Mouse (Mus musculus) forebrain, embryonic 11.5 days (tissue): Measurements from ENCODE around the gene Creb3l2. TPM values are rescaled to one million over a fixed set of nuclear protein-coding genes. Genes with fewer than 3 reads are reported as not detected.

Experiments used
- ATAC-seq: fragments of 200-750 bp; cut with Nextera tagmentation; replicated peaks from 2 replicates; pipeline ENCODE4 v1.8.0; 2017; ENCODE audit warnings: moderate TSS enrichment; ENCODE audit not compliant: low FRiP score
- DNase-seq: peaks from one replicate; pipeline ENCODE4 v3.0.0-alpha.2; 2017; ENCODE audit warnings: low spot score
- H3K27ac ChIP-seq: fragments of 300-500 bp; sonication (generic); 2 replicates; pipeline ENCODE4 v1.5.1; 2014; ENCODE audit warnings: low read depth, low read length
- H3K27me3 ChIP-seq: fragments of 300-500 bp; sonication (generic); 2 replicates; pipeline ENCODE4 v1.6.1; 2014; ENCODE audit warnings: mild to moderate bottlenecking, low read length, mixed read lengths; ENCODE audit not compliant: control insufficient read depth, insufficient read depth
- H3K36me3 ChIP-seq: fragments of 300-500 bp; sonication (generic); 2 replicates; pipeline ENCODE4 v1.6.1; 2014; ENCODE audit warnings: mild to moderate bottlenecking, low read length, moderate library complexity, mixed read lengths; ENCODE audit not compliant: control insufficient read depth, insufficient read depth
- H3K4me1 ChIP-seq: fragments of 300-500 bp; sonication (generic); replicated peaks from 2 replicates; pipeline ENCODE4 v1.6.1; 2014; ENCODE audit warnings: low read length, mixed read lengths; ENCODE audit not compliant: control insufficient read depth, insufficient read depth
- H3K4me2 ChIP-seq: fragments of 300-500 bp; sonication (generic); 2 replicates; pipeline ENCODE4 v1.6.1; 2014; ENCODE audit warnings: low read depth, mild to moderate bottlenecking, low read length, moderate library complexity, mixed read lengths; ENCODE audit not compliant: severe bottlenecking
- H3K4me3 ChIP-seq: fragments of 300-500 bp; sonication (generic); 2 replicates; pipeline ENCODE4 v1.5.1; 2014; ENCODE audit warnings: low read depth, low read length
- H3K9ac ChIP-seq: fragments of 300-500 bp; sonication (generic); 2 replicates; pipeline ENCODE4 v1.6.1; 2014; ENCODE audit warnings: low read length
- H3K9me3 ChIP-seq: fragments of 300-500 bp; sonication (generic); 2 replicates; pipeline ENCODE4 v1.6.1; 2016; ENCODE audit warnings: low read length, mixed read lengths; ENCODE audit not compliant: control insufficient read depth
- WGBS: fragments of 180-500 bp; shearing (Covaris S2); extraction: QIAGEN DNeasy Blood & Tissue Kit; methylation state at CpG from one replicate; pipeline ENCODE4 v1.1.7; 2014; 5-methylcytosine and 5-hydroxymethylcytosine counted together
- polyA plus RNA-seq: library from polyadenylated mRNA; unstranded; fragments of >200 nt; fragmentation: Nextera tagmentation; extraction: Ambion mirVana; gene quantifications from 2 replicates; pipeline ENCODE4 v1.2.1, GENCODE M21; 2014

The Creb3l2 gene
- polyA plus RNA-seq, 1 experiment from 2014 or later: 6.9 TPM

DNA sequence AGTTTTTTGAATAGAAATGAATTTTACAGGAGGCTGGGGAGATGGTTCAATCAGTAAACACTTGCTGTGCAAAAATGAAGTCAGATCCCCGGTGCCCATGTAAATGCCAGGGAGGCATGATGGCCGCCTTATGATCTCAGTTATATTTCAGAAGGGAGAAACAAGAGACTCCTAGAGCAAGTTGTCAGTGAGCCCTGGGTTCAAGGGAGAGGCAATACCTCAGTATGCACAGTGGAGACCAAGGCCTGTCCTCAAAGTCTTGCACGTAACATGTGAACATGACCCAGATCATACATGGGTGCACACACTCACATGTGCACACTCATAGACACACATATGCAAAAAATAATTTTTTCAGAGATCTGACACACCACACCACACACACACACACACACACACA, 151.3 kb downstream of the Creb3l2 start:
- Histone ChIP-seq H3K9ac (no peak overlapping the region), H3K4me3 (no peak overlapping the region), H3K4me2 (no peak overlapping the region), H3K4me1 (no peaks in the 10 kb centered on the region), H3K9me3 (no peaks in the 10 kb centered on the region), H3K36me3 (no peaks in the 10 kb centered on the region), H3K27ac (no peak overlapping the region), H3K27me3 (no peaks in the 10 kb centered on the region)
- ATAC-seq (no peak), DNase-seq (no peak)
- WGBS: 95% methylated on average over 3 of the region's 3 CpGs

DNA sequence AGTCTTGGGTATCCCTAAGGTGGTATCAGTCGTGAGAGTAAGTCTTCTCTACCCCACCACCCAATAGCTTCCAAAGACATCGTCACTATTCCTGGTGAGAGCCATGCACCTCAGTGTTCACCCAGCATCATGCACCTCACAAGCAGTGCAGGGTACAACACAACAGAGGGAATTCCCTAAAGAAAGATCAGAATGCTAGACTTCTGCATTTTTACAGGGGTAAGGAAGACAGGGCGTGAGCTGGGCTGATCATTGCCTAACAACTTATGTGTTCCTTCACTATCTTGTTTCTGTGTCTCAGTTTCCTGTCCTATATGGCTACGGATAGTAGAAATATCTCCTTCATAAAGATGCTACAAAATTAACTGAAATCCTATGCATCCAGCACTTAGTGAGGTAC, 155.8 kb downstream of the Creb3l2 start:
- no peak overlapping the region for H3K4me3 ChIP-seq
- H3K4me2 ChIP-seq: no peak overlapping the region
- H3K9me3 ChIP-seq: no peaks in the 10 kb centered on the region
- H3K4me1 ChIP-seq: no peaks in the 10 kb centered on the region
- DNase-seq: no peak
- H3K36me3 ChIP-seq: no peaks in the 10 kb centered on the region
- ATAC-seq: no peak
- H3K27me3 ChIP-seq: no peaks in the 10 kb centered on the region
- H3K9ac ChIP-seq: no peak overlapping the region
- no peak overlapping the region for H3K27ac ChIP-seq
- whole genome bisulfite sequencing: 89% methylated on average over 4 of the region's 4 CpGs

DNA sequence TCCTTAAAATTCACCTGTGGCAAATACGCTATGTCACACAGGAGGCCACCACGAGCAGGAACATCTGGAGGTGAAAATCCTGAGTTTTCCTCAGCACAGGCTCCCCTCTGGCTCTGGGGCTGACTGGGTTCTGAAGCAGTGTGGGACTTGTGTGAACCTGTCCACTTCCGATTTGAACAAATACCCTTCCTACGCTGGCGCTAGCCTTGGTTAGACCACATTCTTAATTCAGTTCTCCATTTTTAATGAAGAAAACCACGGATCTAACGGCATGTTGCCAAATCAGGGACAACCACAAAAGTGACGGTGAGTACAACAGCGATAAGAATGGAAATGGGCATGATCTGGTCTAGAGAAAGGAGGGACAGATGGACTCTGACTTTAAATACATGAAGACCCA, 157.1 kb downstream of the Creb3l2 start:
- Histone ChIP-seq H3K4me3 (no peak overlapping the region), H3K27ac (no peak overlapping the region), H3K4me1 (no peaks in the 10 kb centered on the region), H3K9ac (no peak overlapping the region), H3K9me3 (no peaks in the 10 kb centered on the region), H3K36me3 (no peaks in the 10 kb centered on the region), H3K27me3 (no peaks in the 10 kb centered on the region), H3K4me2 (no peak overlapping the region)
- no peak for DNase-seq
- 92% methylated on average over 9 of the region's 9 CpGs for WGBS
- no peak for ATAC-seq

DNA sequence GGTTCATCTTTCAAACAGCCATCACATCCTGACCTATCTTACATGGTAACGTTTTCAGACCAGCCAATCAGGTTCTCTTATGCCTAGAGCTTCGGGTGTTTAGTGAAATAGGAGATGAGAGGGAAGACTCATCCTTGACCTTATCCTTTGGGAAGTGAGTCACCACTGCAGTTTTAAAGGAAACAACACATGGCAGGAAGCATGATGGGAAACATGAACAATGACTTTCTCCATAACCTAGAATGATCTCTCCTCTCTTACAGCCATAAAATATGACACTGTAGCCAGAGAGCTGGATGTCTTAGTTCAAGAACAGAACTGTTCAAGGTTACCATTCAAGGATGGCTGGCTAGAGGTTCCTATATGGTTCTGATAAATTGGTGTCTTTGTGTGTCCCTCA, 158.6 kb downstream of the Creb3l2 start:
- no peak for ATAC-seq
- Histone ChIP-seq H3K4me3 (no peak overlapping the region), H3K36me3 (no peaks in the 10 kb centered on the region), H3K27me3 (no peaks in the 10 kb centered on the region), H3K27ac (no peak overlapping the region), H3K4me2 (no peak overlapping the region), H3K4me1 (no peaks in the 10 kb centered on the region), H3K9me3 (no peaks in the 10 kb centered on the region), H3K9ac (no peak overlapping the region)
- WGBS: 71% methylated on average over 2 of the region's 2 CpGs
- no peak for DNase-seq

DNA sequence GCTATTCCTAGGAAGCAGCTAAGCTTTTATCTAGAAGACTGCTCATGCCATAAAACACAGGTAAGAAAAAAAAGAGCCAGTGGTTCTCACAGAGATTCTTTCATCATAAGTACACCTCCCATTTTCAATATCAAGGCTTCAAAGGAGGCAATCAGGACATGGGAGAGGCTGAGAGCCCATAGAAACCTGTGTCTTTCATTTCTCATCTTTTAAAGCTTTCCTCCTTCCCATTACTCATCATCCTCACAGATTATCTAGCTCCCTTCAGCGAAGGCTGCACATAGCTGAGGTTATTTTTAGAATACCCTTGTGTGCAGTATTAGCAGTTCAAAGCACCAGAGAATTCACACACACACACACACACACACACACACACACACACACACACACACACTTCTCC, 159.3 kb downstream of the Creb3l2 start:
- 83% methylated on average over 1 of the region's 1 CpGs for WGBS
- DNase-seq (no peak), ATAC-seq (no peak)
- Histone ChIP-seq H3K9me3 (no peaks in the 10 kb centered on the region), H3K9ac (no peak overlapping the region), H3K27ac (no peak overlapping the region), H3K4me1 (no peaks in the 10 kb centered on the region), H3K4me2 (no peak overlapping the region), H3K27me3 (no peaks in the 10 kb centered on the region), H3K36me3 (no peaks in the 10 kb centered on the region), H3K4me3 (no peak overlapping the region)

Other genes with a start within 250 kb of the Creb3l2 start
- 2.8 TPM in 2 replicates for gene Dgki, start 142.0 kb downstream of the Creb3l2 start, polyA plus RNA-seq
- gene Akr1d1, start 88.0 kb upstream of the Creb3l2 start, polyA plus RNA-seq: not detected in 2 replicates